In the genomic region with DNA sequence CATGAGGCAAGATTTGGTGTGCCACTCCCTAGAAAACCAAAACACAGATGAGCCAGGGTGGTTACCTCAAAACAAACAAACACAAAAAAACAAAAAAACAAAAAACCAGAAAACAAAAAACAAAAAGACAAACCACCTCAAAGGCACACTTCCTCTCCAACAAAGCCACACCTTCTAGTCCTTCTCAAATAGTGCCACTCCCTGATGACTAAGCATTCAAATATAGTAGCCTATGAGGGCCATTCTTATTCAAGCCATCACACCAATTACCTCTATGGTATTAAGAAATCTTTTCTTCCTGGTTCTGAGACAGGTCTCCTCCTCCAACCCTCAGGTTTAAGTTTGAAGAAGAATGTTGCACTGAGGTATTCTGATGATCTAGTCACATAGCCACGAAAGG, we compare ENCODE assay signal across 29 mouse cellular contexts.
DNase-seq lines count a peak whose midpoint lies in the region; ATAC-seq lines count a peak whose summit lies in the region.
"Had no signal": no experiment of that assay in that cellular context is flagged by ENCODE, and none has a peak within 500 bp of the region (broad histone marks: within the 10 kb centered on the region; RNA-seq: fewer than 3 reads in every experiment).

No protein-coding gene starts in this region.

- no peak overlapping the region for H3K9ac ChIP-seq in stomach, embryonic 16.5 days (ENCODE audit: low read length)
- H3K9ac ChIP-seq: forebrain, embryonic 13.5 days; heart, embryonic 15.5 days; hindbrain, embryonic 12.5 days; kidney, embryonic 15.5 days; liver, embryonic 14.5 days; lung, embryonic 14.5 days; midbrain, embryonic 13.5 days; neural tube, embryonic 13.5 days; stomach, embryonic 15.5 days had no signal

- H3K4me1 ChIP-seq in stomach, embryonic 16.5 days (ENCODE audit: control insufficient read depth, insufficient read depth, low read length) = peaks cover 29% of the 10 kb centered on the region

- H3K36me3 ChIP-seq in macrophage (ENCODE audit: inconsistent target) = no peaks in the 10 kb centered on the region
- H3K36me3 ChIP-seq in stomach, embryonic 16.5 days (ENCODE audit: control insufficient read depth, insufficient read depth, low read length) = no peaks in the 10 kb centered on the region
- H3K36me3 ChIP-seq: heart, embryonic 10.5 days; heart, embryonic 15.5 days; hindbrain, embryonic 12.5 days; kidney, embryonic 15.5 days; midbrain, embryonic 13.5 days; neural tube, embryonic 13.5 days; stomach, embryonic 15.5 days had no signal

- DNase-seq in 416B (ENCODE audit: low read depth) (peak; percentile 24), R1 (ENCODE audit: low read depth, low spot score) (peak; percentile 62)
- DNase-seq in left cerebral cortex, adult 9 months (ENCODE audit: low spot score in 2 of 2) = no peak
- no peak for DNase-seq in heart, adult 11 months
- DNase-seq in gastrocnemius, adult 18-20 months (ENCODE audit: low spot score) = no peak
- DNase-seq: adrenal gland, postnatal 36 days; cerebellum, adult 9-10 months; cerebellum, postnatal 36 days; gastrocnemius, postnatal 14 days; kidney, adult 18-20 months; kidney, postnatal 36 days; left cerebral cortex, postnatal 4 days; lung, embryonic 14.5 days; lung, postnatal 14 days; retina, postnatal 1 day; right cerebral cortex, postnatal 14 days; thymus, adult 18-20 months; thymus, postnatal 25 days had no signal

- no peak overlapping the region for H3K4me2 ChIP-seq in stomach, embryonic 16.5 days (ENCODE audit: low read depth, low read length)
- H3K4me2 ChIP-seq: forebrain, embryonic 13.5 days; heart, embryonic 15.5 days; hindbrain, embryonic 12.5 days; kidney, embryonic 15.5 days; lung, embryonic 14.5 days; midbrain, embryonic 13.5 days; neural tube, embryonic 13.5 days; stomach, embryonic 15.5 days had no signal

- H3K4me3 ChIP-seq in macrophage (ENCODE audit: inconsistent target) = no peak overlapping the region
- no peak overlapping the region for H3K4me3 ChIP-seq in stomach, embryonic 16.5 days (replicated peaks; ENCODE audit: low read length)
- H3K4me3 ChIP-seq: forebrain, embryonic 13.5 days; heart, embryonic 10.5 days; heart, embryonic 15.5 days; hindbrain, embryonic 12.5 days; kidney, embryonic 15.5 days; midbrain, embryonic 13.5 days; neural tube, embryonic 13.5 days; stomach, embryonic 15.5 days had no signal

- H3K9me3 ChIP-seq in stomach, embryonic 16.5 days (replicated peaks; ENCODE audit: control insufficient read depth, low read length) = no peaks in the 10 kb centered on the region
- H3K9me3 ChIP-seq: forebrain, embryonic 13.5 days; heart, embryonic 10.5 days; heart, embryonic 15.5 days; hindbrain, embryonic 12.5 days; kidney, embryonic 15.5 days; midbrain, embryonic 13.5 days; neural tube, embryonic 13.5 days; stomach, embryonic 15.5 days had no signal

- H3K27me3 ChIP-seq in stomach, embryonic 16.5 days (ENCODE audit: control insufficient read depth, insufficient read depth, low read length) = no peaks in the 10 kb centered on the region
- H3K27me3 ChIP-seq: forebrain, embryonic 13.5 days; heart, embryonic 15.5 days; hindbrain, embryonic 12.5 days; kidney, embryonic 15.5 days; midbrain, embryonic 13.5 days; neural tube, embryonic 13.5 days; stomach, embryonic 15.5 days had no signal

- WGBS in macrophage (ENCODE audit: missing documents) = 44% methylated on average over 1 of the region's 1 CpGs
- WGBS in stomach, embryonic 16.5 days = 85% methylated on average over 1 of the region's 1 CpGs

- ATAC-seq in stomach, embryonic 16.5 days (ENCODE audit: insufficient read depth, low FRiP score) = no peak
- ATAC-seq: forebrain, embryonic 13.5 days; midbrain, embryonic 13.5 days had no signal

- H3K27ac ChIP-seq in macrophage = peak overlapping the region; percentile 99
- 0 out of 2 replicates have a peak overlapping the region, but pooled peaks have one; percentile 80 for H3K27ac ChIP-seq in stomach, embryonic 16.5 days (ENCODE audit: low read length)
- H3K27ac ChIP-seq: forebrain, embryonic 13.5 days; heart, embryonic 10.5 days; hindbrain, embryonic 12.5 days; kidney, embryonic 15.5 days; liver, embryonic 14.5 days; midbrain, embryonic 13.5 days; neural tube, embryonic 13.5 days had no signal

- H3K79me2 ChIP-seq in macrophage (ENCODE audit: inconsistent target) = peaks cover 18% of the 10 kb centered on the region; the same call in 1 of the 2 replicates

Comparison
In these comparisons a context has a peak if more than half of its experiments do, and no peak if none do; other contexts are left out.
1. DNase-seq: peak in 416B (single experiment) and R1 (single experiment); none in left cerebral cortex, adult 9 months (0 of 2), heart, adult 11 months (single experiment) and gastrocnemius, adult 18-20 months (single experiment).